Mouse (Mus musculus): ENCODE measurements around the gene Cnot6.

Cnot6 gene

GRCm38 (mm10) chr11:49713336-49714334, 1.1 kb upstream of the Cnot6 start:
- peak; percentile 38 to 54 for DNase-seq

GRCm38 (mm10) chr11:49711981-49712554, 455 bp downstream of the Cnot6 start:
- DNase-seq = peak in 1 of 2 experiments; percentile 42

- no peak for DNase-seq
Observed at GRCm38 (mm10) chr11:49710664-49711063, 1.9 kb downstream of the Cnot6 start.

GRCm38 (mm10) chr11:49707834-49708233, 4.7 kb downstream of the Cnot6 start:
- no peak for DNase-seq

- DNase-seq = peak; percentile 36 to 59
Observed at GRCm38 (mm10) chr11:49704804-49705203, 7.7 kb downstream of the Cnot6 start.

- DNase-seq = no peak
Observed at GRCm38 (mm10) chr11:49702014-49702413, 10.5 kb downstream of the Cnot6 start.

- no peak for DNase-seq
Observed at GRCm38 (mm10) chr11:49699079-49699478, 13.4 kb downstream of the Cnot6 start.

- no peak for DNase-seq
Observed at GRCm38 (mm10) chr11:49697779-49698178, 14.7 kb downstream of the Cnot6 start.

GRCm38 (mm10) chr11:49696472-49696871, 16.1 kb downstream of the Cnot6 start:
- DNase-seq = no peak

GRCm38 (mm10) chr11:49695695-49696094, 16.8 kb downstream of the Cnot6 start:
- DNase-seq = peak; percentile 55 to 61

- DNase-seq = no peak
Observed at GRCm38 (mm10) chr11:49695013-49695412, 17.5 kb downstream of the Cnot6 start.

GRCm38 (mm10) chr11:49684237-49684973, 28.1 kb downstream of the Cnot6 start:
- no peak for DNase-seq

GRCm38 (mm10) chr11:49673433-49673832, 39.1 kb downstream of the Cnot6 start:
- no peak for DNase-seq

GRCm38 (mm10) chr11:49665462-49665861, 47.1 kb downstream of the Cnot6 start:
- DNase-seq = no peak

GRCm38 (mm10) chr11:49664262-49665140, 48.0 kb downstream of the Cnot6 start:
- DNase-seq = no peak

- no peak for DNase-seq
Observed at GRCm38 (mm10) chr11:49663310-49663709, 49.2 kb downstream of the Cnot6 start, which contains the start of gene Scgb3a1. TSS of gene Scgb3a1 (plus strand) at chr11:49663610.

GRCm38 (mm10) chr11:49662292-49662780, 50.2 kb downstream of the Cnot6 start:
- DNase-seq = no peak

- no peak for DNase-seq
Observed at GRCm38 (mm10) chr11:49659470-49659799, 53.1 kb downstream of the Cnot6 start.

- peak; percentile 15 to 21 for DNase-seq
Observed at GRCm38 (mm10) chr11:49658791-49659469, 53.6 kb downstream of the Cnot6 start.

- peak; percentile 14 to 28 for DNase-seq
Observed at GRCm38 (mm10) chr11:49658065-49658464, 54.5 kb downstream of the Cnot6 start.

GRCm38 (mm10) chr11:49655501-49655900, 57.0 kb downstream of the Cnot6 start:
- DNase-seq = no peak

Data from kidney, postnatal 36 days (tissue).